Mouse (Mus musculus) hindbrain, embryonic 12.5 days (tissue): ENCODE measurements around the gene Lca5l. TPM values are rescaled to one million over a fixed set of nuclear protein-coding genes. Genes with fewer than 3 reads are reported as not detected.

Experiments
- ATAC-seq: fragments of 200-750 bp; cut with Nextera tagmentation; 2 replicates; pipeline ENCODE4 v1.8.0; 2017; ENCODE audit warnings: moderate TSS enrichment; ENCODE audit not compliant: low FRiP score
- H3K27ac ChIP-seq: fragments of 300-500 bp; sonication (generic); 2 replicates; pipeline ENCODE4 v1.5.1; 2016; ENCODE audit warnings: mild to moderate bottlenecking
- H3K27me3 ChIP-seq: fragments of 300-500 bp; sonication (generic); 2 replicates; pipeline ENCODE4 v1.6.1; 2016; ENCODE audit warnings: mild to moderate bottlenecking
- H3K36me3 ChIP-seq: fragments of 300-500 bp; sonication (generic); 2 replicates; pipeline ENCODE4 v1.6.1; 2016; ENCODE audit warnings: mild to moderate bottlenecking
- H3K4me1 ChIP-seq: fragments of 300-500 bp; sonication (generic); 2 replicates; pipeline ENCODE4 v1.6.1; 2016
- H3K4me2 ChIP-seq: fragments of 300-500 bp; sonication (generic); replicated peaks from 2 replicates; pipeline ENCODE4 v1.6.1; 2016; ENCODE audit warnings: mild to moderate bottlenecking
- H3K4me3 ChIP-seq: fragments of 300-500 bp; sonication (generic); 2 replicates; pipeline ENCODE4 v1.5.1; 2016; ENCODE audit warnings: mild to moderate bottlenecking
- H3K9ac ChIP-seq: fragments of 300-500 bp; sonication (generic); 2 replicates; pipeline ENCODE4 v1.6.1; 2016; ENCODE audit warnings: mild to moderate bottlenecking, moderate library complexity
- H3K9me3 ChIP-seq: fragments of 300-500 bp; sonication (generic); replicated peaks from 2 replicates; pipeline ENCODE4 v1.6.1; 2016; ENCODE audit warnings: mild to moderate bottlenecking
- WGBS: fragments of 180-500 bp; shearing (Covaris S2); methylation state at CpG from one replicate; pipeline ENCODE4 v1.1.7; 2016; 5-methylcytosine and 5-hydroxymethylcytosine counted together
- polyA plus RNA-seq: library from polyadenylated mRNA; unstranded; fragments of >200 nt; fragmentation: Nextera tagmentation; extraction: Ambion mirVana; gene quantifications from 2 replicates; pipeline ENCODE4 v1.2.1, GENCODE M21; 2016

The Lca5l gene
- 1.6 TPM in 2 replicates for polyA plus RNA-seq

- Histone ChIP-seq H3K9ac (peak within 1 kb of the TSS; percentile 83), H3K4me2 (peak within 1 kb of the TSS; percentile 70), H3K4me1 (peaks cover 5% of the 10 kb centered on the region; the same call in 1 of the 2 replicates), H3K36me3 (no peaks in the 10 kb centered on the region), H3K9me3 (no peaks in the 10 kb centered on the region), H3K4me3 (peak within 1 kb of the TSS; percentile 86), H3K27me3 (peaks cover 3% of the 10 kb centered on the region; the same call in 1 of the 2 replicates), H3K27ac (peak within 1 kb of the TSS; percentile 71)
- under 1% methylated on average over 77 of the region's 77 CpGs for WGBS
- peak; percentile 98 for ATAC-seq
Measured at GRCm38 (mm10) chr16:96191531-96192506, at the start of gene Lca5l. Gene Lca5l (minus strand): TSS chr16:96192271.

- Histone ChIP-seq H3K36me3 (no peaks in the 10 kb centered on the region), H3K4me1 (peaks cover 4% of the 10 kb centered on the region; the same call in 1 of the 2 replicates), H3K9me3 (no peaks in the 10 kb centered on the region), H3K27ac (peak within 1 kb of the TSS; percentile 52), H3K27me3 (no peaks in the 10 kb centered on the region), H3K4me2 (no peak within 1 kb of the TSS), H3K4me3 (no peak within 1 kb of the TSS), H3K9ac (no peak within 1 kb of the TSS)
- 71% methylated on average over 17 of the region's 17 CpGs for WGBS
- no peak for ATAC-seq
Measured at GRCm38 (mm10) chr16:96235366-96235970, 43.4 kb upstream of the Lca5l start, which contains the start of gene B3galt5. Gene B3galt5 (plus strand): TSS chr16:96235801.

- WGBS, result 89% methylated on average over 8 of the region's 8 CpGs
Measured at GRCm38 (mm10) chr16:96233996-96234395, 41.9 kb upstream of the Lca5l start.

GRCm38 (mm10) chr16:96231974-96232373, 39.9 kb upstream of the Lca5l start:
- H3K4me2 ChIP-seq, result no peak overlapping the region
- H3K27ac ChIP-seq, result no peak overlapping the region
- no peaks in the 10 kb centered on the region for H3K9me3 ChIP-seq
- H3K9ac ChIP-seq, result no peak overlapping the region
- ATAC-seq, result no peak
- no peak overlapping the region for H3K4me3 ChIP-seq
- no peaks in the 10 kb centered on the region for H3K36me3 ChIP-seq
- WGBS, result 83% methylated on average over 8 of the region's 8 CpGs
- peaks cover 4% of the 10 kb centered on the region; the same call in 1 of the 2 replicates for H3K4me1 ChIP-seq
- no peaks in the 10 kb centered on the region for H3K27me3 ChIP-seq

More at GRCm38 (mm10) chr16:96233996-96234395, 41.9 kb upstream of the Lca5l start:
- Histone ChIP-seq H3K9me3 (no peaks in the 10 kb centered on the region), H3K4me1 (peaks cover 4% of the 10 kb centered on the region; the same call in 1 of the 2 replicates), H3K27ac (no peak overlapping the region), H3K4me3 (no peak overlapping the region), H3K36me3 (no peaks in the 10 kb centered on the region), H3K27me3 (no peaks in the 10 kb centered on the region), H3K9ac (no peak overlapping the region), H3K4me2 (no peak overlapping the region)
- no peak for ATAC-seq

DNA sequence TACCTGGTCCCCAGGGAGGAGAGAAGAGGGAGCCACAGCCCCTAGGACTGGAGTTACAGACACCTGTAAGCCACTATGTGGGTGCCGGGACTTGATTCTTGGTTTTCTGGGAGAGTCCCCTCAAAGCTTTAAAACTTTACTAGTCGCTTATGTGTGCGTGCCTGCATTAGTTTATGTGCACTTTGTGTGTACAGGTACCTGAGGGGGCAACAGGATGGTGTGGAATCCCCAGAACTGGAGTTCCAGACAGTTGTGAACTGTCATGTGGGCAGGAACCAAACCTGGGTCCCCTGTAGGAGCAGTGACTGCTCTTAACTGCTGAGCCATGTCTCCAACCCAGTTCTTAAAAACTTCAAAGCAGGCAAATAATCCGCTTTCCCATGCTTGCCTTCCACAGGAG, 39.2 kb upstream of the Lca5l start:
- Histone ChIP-seq H3K9me3 (no peaks in the 10 kb centered on the region), H3K4me1 (peaks cover 4% of the 10 kb centered on the region; the same call in 1 of the 2 replicates), H3K36me3 (no peaks in the 10 kb centered on the region), H3K4me2 (no peak overlapping the region), H3K27ac (no peak overlapping the region), H3K9ac (no peak overlapping the region), H3K4me3 (no peak overlapping the region), H3K27me3 (no peaks in the 10 kb centered on the region)
- 93% methylated on average over 4 of the region's 4 CpGs for WGBS
- no peak for ATAC-seq

- Histone ChIP-seq H3K9me3 (no peaks in the 10 kb centered on the region), H3K4me3 (no peak overlapping the region), H3K4me1 (peaks cover under 1% of the 10 kb centered on the region; the same call in 1 of the 2 replicates), H3K27me3 (no peaks in the 10 kb centered on the region), H3K36me3 (no peaks in the 10 kb centered on the region), H3K4me2 (no peak overlapping the region), H3K27ac (no peak overlapping the region), H3K9ac (no peak overlapping the region)
- 29% methylated on average over 11 of the region's 11 CpGs for WGBS
- peak; percentile 71; the same call in 1 of the 2 replicates for ATAC-seq
Measured at GRCm38 (mm10) chr16:96230411-96230810, 38.3 kb upstream of the Lca5l start.

- Histone ChIP-seq H3K4me1 (no peaks in the 10 kb centered on the region), H3K9me3 (no peaks in the 10 kb centered on the region), H3K27me3 (no peaks in the 10 kb centered on the region), H3K4me3 (no peak overlapping the region), H3K27ac (no peak overlapping the region), H3K4me2 (no peak overlapping the region), H3K9ac (no peak overlapping the region), H3K36me3 (no peaks in the 10 kb centered on the region)
- 50% methylated on average over 8 of the region's 8 CpGs for WGBS
- ATAC-seq, result no peak
Measured at GRCm38 (mm10) chr16:96229044-96229555, 37.0 kb upstream of the Lca5l start.

DNA sequence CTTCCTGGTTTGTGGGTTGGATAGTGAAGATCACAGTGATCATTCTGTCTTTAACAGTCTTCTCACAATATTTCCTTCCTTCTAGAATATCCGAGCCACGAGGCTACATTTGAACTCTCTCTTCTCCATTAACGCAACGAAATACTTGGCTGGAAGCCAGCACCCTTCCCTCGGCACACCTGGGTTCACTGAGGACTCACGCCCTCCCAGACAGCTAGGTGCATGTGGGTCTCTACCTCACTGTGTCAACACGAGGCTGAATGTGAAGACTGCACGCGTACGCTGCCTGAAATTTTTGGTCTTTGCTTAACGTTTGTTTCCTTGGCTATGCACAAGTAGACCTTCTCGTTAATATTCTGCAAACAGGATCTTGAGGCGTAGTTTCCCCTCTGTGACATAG, 36.4 kb upstream of the Lca5l start:
- no peak for ATAC-seq
- no peak overlapping the region for H3K9ac ChIP-seq
- H3K27ac ChIP-seq, result no peak overlapping the region
- H3K27me3 ChIP-seq, result no peaks in the 10 kb centered on the region
- H3K4me2 ChIP-seq, result no peak overlapping the region
- H3K36me3 ChIP-seq, result no peaks in the 10 kb centered on the region
- H3K4me3 ChIP-seq, result no peak overlapping the region
- 84% methylated on average over 13 of the region's 13 CpGs for WGBS
- H3K4me1 ChIP-seq, result no peaks in the 10 kb centered on the region
- no peaks in the 10 kb centered on the region for H3K9me3 ChIP-seq

DNA sequence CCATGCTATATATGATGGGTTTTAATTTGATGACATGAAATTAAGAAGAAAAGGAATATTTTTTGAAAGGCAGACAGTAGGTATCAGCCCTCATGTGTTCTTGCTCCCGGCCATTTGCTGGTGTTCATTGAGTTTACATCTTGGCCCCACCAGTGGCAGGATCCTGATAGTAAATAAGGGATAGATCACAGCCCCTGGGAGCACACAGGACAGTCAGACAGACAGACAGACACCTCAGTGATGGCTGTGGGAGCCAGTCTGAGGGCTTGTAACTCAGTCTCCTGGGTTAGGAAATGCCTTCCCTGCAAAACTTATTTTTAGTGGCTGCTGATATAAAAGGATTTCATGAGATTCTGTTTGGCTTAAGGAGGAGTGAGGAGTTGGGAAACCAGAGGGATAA, 30.4 kb upstream of the Lca5l start:
- no peaks in the 10 kb centered on the region for H3K27me3 ChIP-seq
- no peak overlapping the region for H3K4me3 ChIP-seq
- H3K4me1 ChIP-seq, result no peaks in the 10 kb centered on the region
- no peak overlapping the region for H3K27ac ChIP-seq
- H3K4me2 ChIP-seq, result no peak overlapping the region
- H3K36me3 ChIP-seq, result no peaks in the 10 kb centered on the region
- no peaks in the 10 kb centered on the region for H3K9me3 ChIP-seq
- H3K9ac ChIP-seq, result no peak overlapping the region
- WGBS, result 87% methylated on average over 1 of the region's 1 CpGs
- no peak for ATAC-seq

GRCm38 (mm10) chr16:96221959-96222358, 29.9 kb upstream of the Lca5l start:
- no peak overlapping the region for H3K27ac ChIP-seq
- no peak for ATAC-seq
- H3K4me3 ChIP-seq, result no peak overlapping the region
- no peaks in the 10 kb centered on the region for H3K9me3 ChIP-seq
- no peaks in the 10 kb centered on the region for H3K4me1 ChIP-seq
- no peaks in the 10 kb centered on the region for H3K27me3 ChIP-seq
- WGBS, result 82% methylated on average over 3 of the region's 3 CpGs
- no peak overlapping the region for H3K9ac ChIP-seq
- no peak overlapping the region for H3K4me2 ChIP-seq
- H3K36me3 ChIP-seq, result no peaks in the 10 kb centered on the region

- H3K4me1 ChIP-seq, result no peaks in the 10 kb centered on the region
- H3K36me3 ChIP-seq, result no peaks in the 10 kb centered on the region
- H3K4me2 ChIP-seq, result no peak overlapping the region
- WGBS, result 84% methylated on average over 5 of the region's 5 CpGs
- H3K27ac ChIP-seq, result no peak overlapping the region
- no peaks in the 10 kb centered on the region for H3K27me3 ChIP-seq
- H3K9me3 ChIP-seq, result no peaks in the 10 kb centered on the region
- no peak overlapping the region for H3K9ac ChIP-seq
- no peak for ATAC-seq
- no peak overlapping the region for H3K4me3 ChIP-seq
Measured at GRCm38 (mm10) chr16:96221491-96221890, 29.4 kb upstream of the Lca5l start.

GRCm38 (mm10) chr16:96213027-96213426, 21.0 kb upstream of the Lca5l start:
- H3K9me3 ChIP-seq, result no peaks in the 10 kb centered on the region
- H3K4me2 ChIP-seq, result no peak overlapping the region
- no peak overlapping the region for H3K27ac ChIP-seq
- WGBS, result 91% methylated on average over 4 of the region's 4 CpGs
- no peaks in the 10 kb centered on the region for H3K36me3 ChIP-seq
- no peak for ATAC-seq
- no peaks in the 10 kb centered on the region for H3K4me1 ChIP-seq
- no peak overlapping the region for H3K4me3 ChIP-seq
- H3K27me3 ChIP-seq, result no peaks in the 10 kb centered on the region
- no peak overlapping the region for H3K9ac ChIP-seq
